Mouse (Mus musculus): ENCODE results near the gene Lix1. TPM values are rescaled to one million over a fixed set of nuclear protein-coding genes. Genes with fewer than 3 reads are reported as not detected.
"Not testable (repeated sequence)": the region's sequence is repeated elsewhere in the genome, so short reads cannot be mapped to it uniquely, and the experiment has no call there.

Lix1 gene
- polyA plus RNA-seq, 2 experiments from 2014 or later = 0.30 to 0.32 TPM

DNA sequence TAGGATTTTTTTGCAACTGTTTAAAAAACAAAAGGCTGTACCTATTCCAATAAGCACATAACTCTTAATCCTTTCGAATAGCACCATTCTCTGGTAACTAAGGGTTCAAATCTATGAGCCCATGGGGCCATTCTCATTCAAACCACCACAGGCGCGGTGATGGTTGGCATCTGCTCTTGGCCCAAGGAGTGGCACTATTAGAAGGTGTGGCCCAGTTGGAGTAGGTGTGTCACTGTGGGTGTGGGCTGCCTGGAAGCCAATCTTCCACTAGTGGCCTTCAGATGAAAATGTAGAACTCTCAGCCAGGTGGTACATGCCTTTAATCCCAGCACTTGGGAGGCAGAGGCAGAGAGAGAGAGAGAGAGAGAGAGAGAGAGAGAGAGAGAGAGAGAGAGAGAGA lies 11.7 kb downstream of the Lix1 start:
- ATAC-seq = no peak

DNA sequence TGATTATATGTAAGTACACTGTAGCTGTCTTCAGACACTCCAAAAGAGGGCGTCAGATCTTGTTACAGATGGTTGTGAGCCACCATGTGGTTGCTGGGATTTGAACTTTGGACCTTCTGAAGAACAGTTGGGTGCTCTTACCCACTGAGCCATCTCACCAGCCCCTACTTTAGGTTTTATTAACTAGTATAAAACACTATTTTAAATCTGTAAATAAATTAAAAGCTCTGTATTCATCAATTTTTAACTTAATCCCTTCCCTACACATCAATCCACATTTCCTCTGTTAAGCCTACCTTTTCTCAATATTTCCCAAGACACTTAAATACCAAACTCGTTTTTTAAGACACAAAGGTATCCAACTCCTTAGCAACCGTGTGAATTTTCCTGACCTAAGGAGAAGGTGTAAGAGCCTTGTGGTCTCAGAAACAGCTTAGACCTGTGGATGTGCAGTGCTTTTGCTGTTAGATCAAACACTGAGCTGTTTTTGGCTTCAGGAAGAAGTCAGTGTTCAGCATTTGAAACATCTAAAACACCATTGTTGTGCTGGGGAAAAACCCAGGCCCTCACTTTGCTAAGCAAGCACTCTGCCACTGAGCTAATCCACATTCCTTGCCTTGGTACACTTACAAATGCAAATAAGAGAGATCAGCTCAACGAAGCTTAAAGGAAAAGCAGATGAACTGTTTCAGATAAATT lies 22.3 kb downstream of the Lix1 start:
- ATAC-seq = no peak

DNA sequence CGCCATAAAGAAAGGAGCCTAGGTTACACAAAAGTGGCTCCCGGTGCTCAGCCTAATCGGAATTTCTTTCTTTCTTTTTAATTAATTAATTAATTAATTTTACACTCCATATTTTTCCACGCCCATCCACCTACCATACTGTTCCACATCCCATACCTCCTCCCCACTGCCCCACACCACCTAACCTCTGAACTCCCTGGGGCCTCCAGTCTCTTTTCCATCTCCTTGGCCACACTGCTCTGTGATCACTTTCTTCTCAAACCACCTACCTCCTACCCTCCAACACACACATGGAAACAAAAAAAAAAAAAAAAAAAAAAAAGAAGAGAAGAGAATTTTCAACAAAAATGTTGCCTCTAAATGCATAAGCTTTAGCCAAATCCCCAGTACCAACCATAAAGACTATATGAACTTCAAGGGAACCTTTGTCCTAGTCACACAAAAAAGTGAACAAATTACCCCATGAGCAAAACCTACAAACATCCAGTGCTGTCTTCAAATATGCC lies 22.9 kb downstream of the Lix1 start:
- ATAC-seq = no peak

DNA sequence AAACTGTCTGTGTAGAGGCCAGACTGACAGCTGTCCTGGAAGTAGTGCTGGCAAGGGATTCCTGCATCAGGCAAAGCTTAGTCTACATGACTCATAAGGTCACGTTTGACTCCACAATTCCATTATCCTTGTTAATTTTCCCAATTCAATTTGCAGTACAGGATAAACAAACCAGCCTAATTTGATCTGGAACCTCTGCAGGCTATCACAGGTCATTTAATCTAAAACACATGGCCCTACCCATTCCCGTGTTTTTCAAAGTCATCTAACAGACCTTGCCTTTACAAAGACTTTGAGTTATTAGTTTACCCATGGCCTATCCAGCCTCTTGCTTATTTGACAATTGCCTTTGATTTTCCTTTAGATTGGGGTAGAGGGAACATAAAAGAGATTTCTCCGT lies 23.4 kb downstream of the Lix1 start:
- ATAC-seq = no peak

DNA sequence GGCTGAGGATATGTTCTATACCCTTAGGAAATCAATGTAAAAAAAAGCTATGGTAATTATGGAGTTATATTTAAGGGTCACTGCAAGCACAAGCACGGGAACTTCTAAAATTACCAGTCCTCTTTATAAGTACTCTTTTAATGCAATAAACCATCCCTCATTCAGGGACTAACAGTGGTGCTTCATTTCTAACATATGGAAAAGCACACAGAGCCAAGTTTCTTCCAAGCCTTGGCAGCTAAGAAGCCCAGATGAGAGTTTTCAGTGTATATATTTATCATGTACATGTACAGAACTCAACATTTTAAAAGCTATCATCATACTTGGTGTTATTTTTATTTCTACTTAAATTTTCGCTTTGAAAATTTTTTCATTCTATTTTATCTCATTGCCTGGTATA lies 26.4 kb downstream of the Lix1 start:
- ATAC-seq = no peak

DNA sequence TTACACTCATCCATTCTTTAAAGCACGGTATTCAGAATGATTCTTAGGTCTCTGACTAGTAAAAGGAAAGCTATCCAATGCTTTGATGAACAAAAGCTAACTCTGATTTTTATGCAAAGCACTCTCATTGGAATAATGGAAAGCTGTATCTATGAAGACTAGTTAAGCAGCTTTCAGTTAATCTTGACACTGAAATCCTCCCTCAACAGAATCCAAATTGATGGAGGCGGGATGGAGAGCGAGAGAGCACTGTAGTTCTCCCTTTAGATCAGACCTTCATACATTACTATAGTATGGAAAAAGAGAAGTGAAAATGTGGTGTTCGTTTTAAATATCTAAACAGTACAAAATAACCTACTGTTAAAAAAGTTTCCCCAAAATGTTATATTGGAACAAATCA lies 31.2 kb downstream of the Lix1 start:
- ATAC-seq = no peak

DNA sequence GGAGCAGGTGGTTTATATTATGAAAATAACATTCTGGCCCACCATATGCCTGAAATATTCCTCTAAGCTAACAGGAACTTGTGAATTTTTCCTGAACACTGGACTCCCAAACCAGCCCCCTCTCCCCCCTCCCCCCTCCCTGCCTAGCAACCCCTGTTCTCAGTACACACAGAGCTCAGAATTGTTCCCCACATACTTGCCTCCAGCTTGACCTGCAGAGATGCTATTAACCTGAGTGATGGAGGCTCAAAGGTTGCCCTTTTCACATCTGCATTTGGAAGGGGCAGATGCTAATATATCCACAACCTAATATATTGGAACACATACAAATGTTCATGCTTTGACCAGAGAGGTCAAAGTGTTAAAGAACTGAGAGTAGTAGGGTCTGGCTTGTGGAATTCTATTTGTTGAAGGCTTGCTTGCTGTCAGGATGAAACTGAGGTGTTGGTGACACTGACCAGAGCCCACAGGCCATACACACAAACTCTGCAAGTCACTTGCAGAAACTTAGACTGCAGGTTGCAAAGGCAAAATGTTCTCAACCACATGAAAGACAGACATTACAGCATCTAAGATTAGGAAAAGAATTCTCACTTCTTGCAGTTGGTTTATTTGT lies 36.2 kb downstream of the Lix1 start:
- no peak for ATAC-seq

DNA sequence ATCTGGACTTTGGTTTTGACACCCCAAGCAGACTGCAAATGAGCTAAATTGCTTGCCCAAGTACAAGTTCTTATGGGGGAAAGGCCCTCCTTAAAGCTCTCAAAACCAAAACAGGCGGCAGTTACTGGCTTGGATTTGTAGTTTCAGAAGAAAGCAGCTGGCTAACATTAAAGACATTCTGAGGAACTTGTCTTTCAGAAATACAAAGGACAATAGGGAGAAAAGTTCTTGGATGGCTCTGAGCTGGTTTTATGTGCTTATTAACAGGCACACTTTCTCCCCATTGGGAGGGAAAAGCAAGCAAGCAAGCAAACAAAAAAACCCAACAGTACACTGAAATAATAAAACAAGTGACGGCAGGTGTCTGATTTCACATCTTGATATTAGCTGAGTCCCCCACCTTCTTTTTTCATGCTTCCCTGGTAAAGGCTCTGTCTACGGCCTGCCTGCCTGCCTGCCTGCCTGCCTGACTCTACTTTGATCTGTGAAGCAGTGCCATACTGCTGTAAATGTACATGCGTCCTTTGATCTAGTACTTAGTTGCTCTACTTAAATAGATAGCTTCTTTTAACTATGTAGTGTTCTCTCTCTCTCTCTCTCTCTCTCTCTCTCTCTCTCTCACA lies 39.5 kb downstream of the Lix1 start:
- ATAC-seq = no peak

DNA sequence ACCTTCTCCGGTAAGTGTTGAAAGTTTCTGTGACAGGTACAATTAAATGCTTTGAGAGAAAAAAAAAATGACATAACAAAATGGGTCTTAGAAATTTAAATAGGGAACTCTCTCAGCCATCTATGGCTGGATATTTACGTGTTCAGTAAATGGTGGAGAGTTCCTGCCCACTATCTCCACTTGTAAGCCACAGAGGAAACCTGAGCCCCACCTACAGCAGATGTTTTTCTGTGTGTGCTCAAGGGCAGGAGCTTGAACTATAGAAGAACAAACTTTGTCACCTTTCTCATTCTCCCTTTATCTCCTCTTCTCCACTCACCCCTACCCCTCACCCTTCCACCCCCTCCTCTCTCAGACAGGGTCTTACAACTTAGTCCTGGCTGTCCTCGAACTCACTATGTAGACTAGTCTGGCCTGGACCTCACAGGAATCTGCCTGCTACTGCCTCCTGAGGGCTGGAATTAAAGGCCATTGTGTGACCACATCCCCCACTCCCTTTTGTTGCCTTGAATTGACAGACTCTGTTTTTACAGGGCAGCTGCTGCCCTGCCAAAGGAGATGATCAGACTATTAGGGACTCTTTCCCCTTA lies 41.9 kb downstream of the Lix1 start:
- ATAC-seq = no peak

DNA sequence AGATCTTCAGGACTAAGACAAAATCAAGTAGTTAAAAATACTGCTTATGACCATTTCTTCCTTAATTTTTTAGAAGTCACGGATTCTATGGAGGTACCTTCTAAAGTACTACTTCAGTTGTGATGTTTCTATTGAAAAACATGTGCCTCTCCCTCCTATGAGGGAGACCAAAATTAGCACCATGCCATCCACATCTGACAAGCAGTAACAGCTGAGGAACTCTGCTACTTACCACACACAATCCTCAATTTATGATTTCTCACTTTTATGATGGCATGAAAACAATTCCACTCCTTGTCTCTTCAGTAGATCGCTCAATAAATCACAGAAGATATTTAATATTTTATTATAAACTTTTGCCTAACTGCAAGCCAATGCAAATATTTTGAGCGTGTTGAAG lies 44.2 kb downstream of the Lix1 start:
- ATAC-seq = no peak

DNA sequence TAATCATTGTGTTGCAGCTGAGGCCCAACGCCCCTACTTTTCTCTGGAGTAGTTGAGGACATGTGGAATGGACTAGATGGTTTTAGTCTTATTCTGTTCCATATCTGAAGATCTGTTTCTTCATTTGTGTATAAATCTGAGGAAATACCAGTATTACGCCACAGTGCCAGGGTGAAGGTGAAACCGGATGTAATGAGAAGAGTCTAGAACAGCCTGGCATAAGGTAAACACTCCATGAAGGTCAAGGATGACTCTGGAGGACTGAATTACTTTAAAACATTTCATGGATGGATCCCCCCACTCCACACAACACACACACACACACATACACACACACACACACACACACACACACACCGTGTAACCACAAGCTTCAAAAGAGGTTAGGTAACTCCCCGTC lies 45.3 kb downstream of the Lix1 start:
- no peak for ATAC-seq

DNA sequence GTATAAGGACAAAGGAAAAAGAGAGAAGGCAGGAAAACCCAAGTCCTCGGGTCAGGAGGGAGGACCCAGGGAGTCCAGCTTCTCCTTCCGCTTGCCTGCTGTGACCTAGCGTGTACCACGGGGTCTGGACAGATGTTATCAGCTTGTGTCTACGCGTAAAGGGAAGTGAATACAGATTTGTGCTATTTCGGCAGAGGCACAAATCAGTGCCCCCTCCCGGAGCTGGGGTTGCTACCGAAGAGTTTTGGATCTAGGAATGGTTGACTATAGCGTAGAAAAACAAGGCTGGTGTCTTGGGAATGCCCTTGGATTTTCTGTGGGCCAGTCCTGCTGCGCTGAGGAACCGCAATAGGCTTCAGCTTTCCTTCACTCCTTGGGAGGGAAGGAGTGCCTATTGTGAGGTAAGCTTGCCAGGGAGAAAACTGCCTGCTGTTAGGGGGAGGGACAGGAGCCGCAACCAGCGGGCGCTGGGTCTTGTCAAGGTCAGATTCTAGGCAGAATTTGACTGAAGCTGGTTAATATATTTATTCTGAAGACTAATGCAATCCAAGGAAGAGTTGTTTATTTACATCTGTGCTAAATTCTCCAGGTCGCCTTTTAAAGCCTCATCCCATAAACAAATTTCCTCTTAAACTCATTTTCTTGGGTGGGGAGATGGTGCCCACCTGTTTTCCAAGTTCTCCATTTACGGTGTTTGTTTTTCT lies 46.4 kb downstream of the Lix1 start:
- no peak for ATAC-seq

DNA sequence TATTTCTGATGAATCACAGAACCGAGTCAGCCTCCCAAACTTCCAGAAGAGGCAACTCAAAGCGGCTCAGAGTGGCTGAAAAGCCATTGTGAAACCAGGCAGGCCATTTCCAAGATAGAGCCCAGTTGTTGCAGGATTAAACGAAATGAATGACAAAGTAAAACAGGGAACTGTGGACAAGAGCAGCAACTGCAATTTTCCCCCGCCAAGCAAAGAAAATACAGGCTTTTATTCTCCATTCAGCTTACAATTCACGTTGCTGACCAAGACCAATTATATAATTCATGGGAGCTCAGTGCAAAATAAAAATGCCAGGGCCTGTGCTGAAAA lies 46.9 kb downstream of the Lix1 start:
- ATAC-seq = no peak

DNA sequence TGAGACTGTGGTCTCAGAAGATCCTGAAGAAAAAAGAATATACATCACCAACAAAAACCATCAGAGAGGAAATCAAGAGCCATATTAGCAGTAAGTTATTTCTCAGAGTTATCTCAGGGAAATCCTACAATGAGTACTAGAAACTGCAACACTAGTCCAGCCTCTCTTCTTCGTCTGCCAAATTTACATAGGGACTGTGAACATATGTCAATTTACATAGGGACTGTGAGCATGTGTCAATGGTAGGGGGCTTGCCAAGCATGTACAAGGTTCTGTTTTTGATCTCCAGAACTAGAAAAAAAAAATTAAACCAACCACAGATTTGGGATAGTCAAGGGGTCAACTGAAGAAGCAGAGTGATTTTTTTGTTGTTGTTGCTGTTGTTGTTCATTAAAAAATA lies 48.6 kb downstream of the Lix1 start:
- ATAC-seq = no peak

DNA sequence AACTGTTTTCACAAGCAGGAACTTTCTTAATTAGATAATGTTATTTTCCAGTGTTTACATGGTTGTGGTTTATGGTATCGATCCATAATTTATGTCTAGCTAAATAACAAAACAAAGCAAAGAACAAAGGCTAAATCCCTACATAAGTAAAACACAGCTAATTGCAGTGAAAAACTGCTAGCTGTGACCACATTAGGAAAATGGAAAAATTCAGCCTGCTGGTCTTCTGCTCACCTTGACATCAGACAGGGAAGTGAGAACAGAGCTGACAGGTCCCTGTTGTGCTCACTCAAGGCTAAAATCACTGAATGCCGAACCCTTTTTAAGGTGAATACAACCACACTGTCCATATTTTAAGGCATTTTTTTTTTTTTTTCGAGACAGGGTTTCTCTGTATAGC lies 50.1 kb downstream of the Lix1 start:
- ATAC-seq = no peak

DNA sequence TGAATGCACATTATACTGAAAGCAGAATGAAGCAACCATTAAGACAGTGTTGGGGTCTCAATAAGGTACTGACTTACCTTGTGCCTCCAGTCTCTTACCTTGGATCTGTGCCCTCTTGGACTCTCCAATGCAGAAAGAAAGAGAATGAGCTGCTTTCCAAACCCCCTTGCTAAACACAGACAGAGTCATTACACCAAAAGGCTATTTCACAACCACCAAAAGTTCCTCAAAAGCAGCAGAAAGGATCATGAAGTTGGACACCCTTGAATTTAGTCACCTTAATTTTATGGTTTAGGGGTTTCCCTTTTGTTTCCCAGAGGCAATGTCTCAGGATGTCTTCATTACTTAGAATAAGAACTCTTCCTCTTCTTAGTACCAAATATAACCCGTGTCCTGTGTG lies 52.1 kb downstream of the Lix1 start:
- ATAC-seq = no peak

DNA sequence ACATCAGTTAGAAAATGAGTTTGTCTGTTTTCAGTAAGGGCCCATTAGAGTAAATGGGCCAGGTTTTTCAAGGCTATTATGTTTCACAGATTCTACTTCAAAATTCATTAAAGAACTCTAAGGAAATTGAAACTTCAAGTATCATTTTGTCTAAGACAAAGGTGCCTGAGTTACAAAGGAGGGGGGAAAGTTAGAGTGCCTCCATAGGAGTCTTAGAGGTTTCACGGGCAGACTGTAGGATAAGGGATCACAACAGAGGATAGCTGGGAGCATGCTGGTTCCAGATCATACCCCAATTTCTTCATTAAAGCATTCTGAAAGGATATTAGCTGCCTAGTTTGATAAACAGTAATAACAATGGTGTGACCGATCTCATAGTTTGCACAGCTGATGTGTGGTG lies 83.3 kb downstream of the Lix1 start:
- no peak for ATAC-seq

DNA sequence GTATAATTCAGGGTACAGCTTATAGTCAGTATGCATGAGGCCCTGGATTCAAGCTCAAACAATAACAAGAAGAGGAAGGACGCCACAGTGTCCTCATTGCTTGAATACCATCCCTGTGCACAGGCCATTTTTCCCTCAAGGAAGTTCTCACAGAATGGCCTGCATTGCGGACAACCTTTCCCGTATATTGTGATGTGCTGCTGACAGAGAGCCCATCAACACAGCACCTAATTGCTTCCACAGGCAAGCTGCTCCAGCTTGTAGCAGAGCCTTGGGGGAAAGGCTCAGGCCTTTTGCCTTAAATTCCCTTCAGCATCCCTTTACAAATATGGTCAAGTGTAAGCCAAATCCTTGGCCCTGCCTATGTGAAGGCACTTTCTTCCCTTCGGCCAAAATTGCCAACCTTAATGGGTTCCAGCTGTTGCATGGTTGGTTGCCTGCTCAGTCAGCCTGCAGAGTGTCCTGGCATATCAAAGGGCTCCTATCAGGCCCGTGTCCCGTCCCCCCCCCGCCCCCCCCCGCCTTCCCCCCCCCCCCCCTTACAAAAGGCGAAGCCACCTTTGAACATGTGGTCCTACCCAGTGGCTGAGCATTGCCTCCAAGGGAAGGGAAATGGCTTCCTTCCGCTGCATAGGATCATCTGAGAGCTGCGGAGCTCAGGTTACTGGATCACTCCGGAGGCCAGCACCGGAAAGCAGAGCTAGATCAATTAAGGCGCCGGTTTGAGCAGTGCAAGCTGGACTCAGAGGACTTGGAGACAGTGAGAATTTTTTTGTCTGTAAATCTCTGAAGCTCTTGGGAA lies 88.5 kb downstream of the Lix1 start:
- ATAC-seq = no peak

DNA sequence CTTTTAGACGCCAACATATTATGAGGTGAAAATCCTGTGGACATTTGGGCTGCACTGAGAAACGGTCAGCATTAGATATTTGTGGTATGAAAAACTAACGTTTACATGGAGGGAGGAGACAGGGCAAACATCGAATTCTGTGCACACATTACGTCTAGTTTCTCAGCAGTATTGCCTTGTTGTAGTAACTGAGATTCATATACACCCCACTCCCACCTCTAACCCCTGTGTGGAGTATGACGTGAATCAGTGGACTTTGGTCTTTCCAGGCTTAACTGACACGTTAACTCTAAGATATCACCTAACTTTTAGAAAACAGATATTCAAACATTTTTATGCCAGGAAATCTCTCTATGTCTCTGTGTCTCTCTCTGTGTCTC lies 89.1 kb downstream of the Lix1 start:
- no peak for ATAC-seq

DNA sequence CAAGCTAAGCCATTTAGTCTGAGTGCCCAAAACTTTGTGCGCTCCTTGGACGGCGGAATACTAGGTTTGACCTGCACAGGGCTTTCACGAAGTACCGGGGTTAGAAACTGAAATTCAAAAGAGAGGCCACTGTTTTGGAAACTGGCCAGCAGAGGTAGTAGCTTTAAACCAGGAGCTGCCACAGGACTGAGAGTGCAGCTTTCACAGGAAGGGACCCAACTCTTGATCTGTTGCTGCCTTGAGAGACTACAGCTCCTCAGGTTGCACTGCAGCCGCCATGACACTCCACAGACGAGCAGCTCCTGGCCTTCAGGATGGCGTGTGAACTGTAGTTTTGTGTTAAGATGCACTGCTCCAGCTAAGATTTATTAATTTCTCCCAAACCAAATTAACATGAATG lies 89.6 kb downstream of the Lix1 start:
- no peak for ATAC-seq

DNA sequence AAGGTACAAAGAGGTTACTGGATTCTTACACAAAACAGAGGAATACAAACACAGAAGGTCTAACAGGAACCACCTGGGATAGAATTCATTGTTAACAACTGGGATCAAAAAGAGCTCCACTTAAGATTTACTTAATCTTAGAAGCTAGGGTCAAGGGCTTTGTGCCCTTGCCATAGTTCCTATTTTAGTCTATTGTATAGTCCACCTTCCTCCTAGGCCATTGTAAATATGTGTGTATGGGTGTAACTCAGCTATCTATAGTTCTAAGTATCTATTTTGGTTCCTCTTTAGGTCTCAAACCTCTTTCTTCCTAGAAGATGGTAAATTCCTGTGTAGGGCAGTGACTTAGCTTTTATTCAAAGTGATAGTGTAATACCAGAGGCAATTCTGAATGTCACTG lies 93.8 kb downstream of the Lix1 start:
- not testable (repeated sequence) for ATAC-seq

DNA sequence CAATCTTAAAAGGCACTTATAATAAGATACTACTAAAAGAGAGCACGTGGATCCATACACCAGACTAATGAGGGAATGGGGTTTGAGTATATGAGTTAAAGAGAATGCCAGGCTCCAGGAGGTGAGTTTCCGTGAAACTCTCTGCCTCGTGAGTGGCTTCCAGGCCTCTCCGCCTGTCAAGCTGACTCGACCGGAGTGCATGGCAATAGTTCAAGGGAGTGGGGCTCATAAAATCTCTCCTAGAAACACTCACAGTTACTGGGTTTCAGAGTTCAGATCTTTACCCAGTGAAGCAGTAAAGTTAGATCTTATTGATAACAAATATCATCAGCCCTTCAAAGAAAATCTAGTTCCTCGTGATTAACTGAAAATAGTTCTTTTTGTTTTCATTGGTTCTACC lies 94.3 kb downstream of the Lix1 start:
- no peak for ATAC-seq

DNA sequence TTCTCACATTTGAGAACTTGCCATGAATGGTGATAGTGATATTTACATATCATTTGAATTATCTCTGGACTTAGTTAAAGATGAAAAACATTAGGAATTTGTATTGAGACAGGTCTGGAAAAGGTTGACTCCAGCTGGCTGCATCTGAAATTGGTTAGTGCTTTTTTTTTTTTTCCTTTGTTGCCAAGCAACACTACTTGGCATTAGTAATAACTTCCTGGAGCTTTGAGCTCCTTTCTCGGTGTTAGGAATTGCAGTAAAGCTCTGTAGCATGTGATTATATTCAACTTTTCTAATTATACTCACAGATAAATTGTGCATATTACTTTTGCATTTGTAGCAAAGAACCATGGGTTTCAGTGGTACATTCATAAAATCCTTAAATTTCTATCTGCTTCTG lies 96.4 kb downstream of the Lix1 start:
- no peak for ATAC-seq
